Mouse (Mus musculus): ENCODE results near the gene Rcsd1.

Rcsd1 gene

DNA sequence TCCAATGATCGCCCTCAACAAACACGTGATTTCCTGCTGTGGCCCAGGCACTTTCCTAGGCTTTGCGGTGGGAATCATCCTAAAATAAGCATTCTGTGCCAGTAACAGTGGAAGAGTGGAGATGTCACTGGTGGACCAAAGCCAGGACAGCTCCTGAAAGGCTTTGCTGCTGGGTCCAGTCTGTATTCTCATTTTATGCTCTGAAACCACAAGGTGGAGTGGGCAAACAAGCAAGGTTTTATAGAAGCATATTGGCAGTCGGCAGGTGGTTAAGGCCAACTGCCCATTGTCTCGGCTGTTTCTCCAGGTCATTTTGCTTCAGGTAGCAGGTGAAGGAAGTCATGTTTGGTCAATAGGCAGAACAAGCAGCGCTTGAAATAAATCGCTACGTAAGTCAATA is 78.4 kb downstream of the Rcsd1 start:
- no peak for DNase-seq (ENCODE audit: low spot score in 2 of 2)

DNA sequence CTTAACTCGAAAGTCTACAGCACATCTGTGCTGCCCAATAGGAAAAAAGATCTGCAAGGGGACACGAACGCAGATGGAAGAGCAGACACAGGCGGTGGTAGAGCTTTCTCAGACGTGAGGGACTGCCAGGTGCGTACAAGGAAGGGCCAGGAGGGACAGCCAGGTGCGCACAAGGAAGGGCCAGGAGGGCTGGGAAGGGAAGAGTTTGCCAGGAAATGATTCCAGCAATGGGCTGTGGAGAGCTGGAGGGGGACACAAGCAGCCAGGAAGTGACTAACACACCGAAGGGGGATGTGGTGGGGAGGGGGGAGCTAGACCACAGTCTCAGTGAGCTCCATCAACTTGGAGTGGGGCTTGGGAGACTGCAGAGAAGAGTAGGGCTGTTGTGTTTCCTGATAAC is 79.6 kb downstream of the Rcsd1 start:
- no peak for DNase-seq (ENCODE audit: low spot score in 2 of 2)

- DNase-seq (ENCODE audit: low spot score in 2 of 2), result no peak
These were observed 81.0 kb downstream of the Rcsd1 start for GRCm38 (mm10) chr1:165628603-165629002.

DNA sequence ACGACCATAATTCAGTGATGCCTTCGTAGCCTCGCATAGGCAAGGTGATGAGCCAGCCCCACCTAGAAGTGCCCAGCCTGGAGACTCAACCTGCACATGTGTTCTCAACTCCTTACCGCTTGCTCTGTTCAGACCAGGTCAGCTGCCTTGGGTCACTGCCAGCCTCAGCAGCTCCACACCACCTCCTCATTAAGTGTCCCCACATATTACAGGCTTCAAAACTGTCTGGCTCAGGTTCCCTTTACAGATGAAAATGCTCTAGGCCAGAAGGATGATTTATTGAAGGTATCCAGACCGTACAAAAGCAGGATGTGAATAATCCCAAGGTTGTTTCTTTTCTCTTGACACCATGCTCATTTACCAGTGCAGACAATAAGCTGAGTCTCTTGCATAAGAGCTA is 83.7 kb downstream of the Rcsd1 start:
- DNase-seq (ENCODE audit: low spot score in 2 of 2), result no peak

- DNase-seq (ENCODE audit: low spot score in 2 of 2), result no peak
These were observed 84.5 kb downstream of the Rcsd1 start for GRCm38 (mm10) chr1:165625058-165625457.

DNA sequence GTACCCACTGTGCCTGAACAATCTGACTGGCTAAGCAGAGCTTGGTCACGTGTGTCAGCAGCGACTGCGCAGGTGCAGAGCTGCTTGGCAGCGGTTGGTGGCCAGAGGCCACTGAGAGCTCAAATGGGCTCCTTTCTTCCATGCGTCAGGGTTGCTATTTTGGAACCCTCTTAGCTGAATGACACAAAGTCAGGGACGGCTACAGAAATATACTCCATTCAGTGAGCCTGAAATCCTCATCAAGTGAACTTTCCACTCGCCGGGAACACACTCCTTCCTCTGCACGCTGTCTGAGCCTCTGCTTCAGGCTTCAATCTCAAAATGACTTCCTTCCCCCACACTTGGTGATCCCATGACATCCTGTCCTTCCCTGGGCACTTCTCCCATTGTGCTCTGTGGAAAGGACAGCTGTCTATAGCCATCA is 91.3 kb downstream of the Rcsd1 start:
- no peak for DNase-seq (ENCODE audit: low spot score in 2 of 2)

GRCm38 (mm10) chr1:165617166-165617891 is 92.2 kb downstream of the Rcsd1 start:
- DNase-seq (ENCODE audit: low spot score in 2 of 2), result no peak

- DNase-seq (ENCODE audit: low spot score in 2 of 2), result no peak
These were observed 92.9 kb downstream of the Rcsd1 start for GRCm38 (mm10) chr1:165616652-165617051.

DNA sequence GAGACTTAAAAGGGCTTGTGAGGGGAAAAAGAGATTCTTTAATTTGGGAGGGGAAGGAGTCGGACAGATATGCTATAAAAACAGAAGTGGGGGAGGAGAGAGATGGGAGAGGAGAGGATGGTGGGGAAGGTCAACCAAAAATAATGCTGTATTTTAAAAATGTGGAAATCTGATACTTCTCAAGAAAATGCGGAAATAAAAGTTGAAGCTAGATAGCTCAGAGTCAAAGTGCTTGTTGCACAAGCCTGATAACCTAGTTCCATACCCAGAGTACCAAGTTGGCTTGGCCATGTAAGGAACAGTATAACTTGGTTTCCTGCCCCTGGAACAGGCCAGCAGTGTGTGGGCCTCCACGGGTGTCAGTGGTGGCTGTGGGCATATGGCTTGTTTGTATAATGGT is 94.8 kb downstream of the Rcsd1 start:
- DNase-seq (ENCODE audit: low spot score in 2 of 2), result no peak

DNA sequence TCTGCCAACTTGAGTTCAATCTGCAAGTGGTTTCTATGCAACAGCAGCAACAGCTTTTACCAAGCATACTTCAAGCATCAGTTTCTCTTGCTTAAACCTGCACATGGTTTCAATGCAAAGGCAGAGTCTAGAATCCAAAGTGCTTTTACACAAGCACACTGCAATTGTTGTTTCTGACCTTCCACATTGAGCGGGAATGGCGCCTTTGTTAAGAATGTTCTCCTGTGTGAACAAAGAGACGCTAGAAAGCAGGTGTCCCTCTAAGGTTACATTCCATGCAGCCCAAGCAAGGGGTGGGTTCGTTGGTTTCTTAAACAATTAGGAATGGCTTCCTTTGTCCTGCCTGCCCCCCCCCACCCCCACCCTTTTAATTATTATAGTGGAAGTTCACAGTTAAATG is 95.6 kb downstream of the Rcsd1 start:
- DNase-seq (ENCODE audit: low spot score in 2 of 2), result no peak

- DNase-seq (ENCODE audit: low spot score in 2 of 2), result no peak
These were observed 96.8 kb downstream of the Rcsd1 start for GRCm38 (mm10) chr1:165612714-165613113.

DNA sequence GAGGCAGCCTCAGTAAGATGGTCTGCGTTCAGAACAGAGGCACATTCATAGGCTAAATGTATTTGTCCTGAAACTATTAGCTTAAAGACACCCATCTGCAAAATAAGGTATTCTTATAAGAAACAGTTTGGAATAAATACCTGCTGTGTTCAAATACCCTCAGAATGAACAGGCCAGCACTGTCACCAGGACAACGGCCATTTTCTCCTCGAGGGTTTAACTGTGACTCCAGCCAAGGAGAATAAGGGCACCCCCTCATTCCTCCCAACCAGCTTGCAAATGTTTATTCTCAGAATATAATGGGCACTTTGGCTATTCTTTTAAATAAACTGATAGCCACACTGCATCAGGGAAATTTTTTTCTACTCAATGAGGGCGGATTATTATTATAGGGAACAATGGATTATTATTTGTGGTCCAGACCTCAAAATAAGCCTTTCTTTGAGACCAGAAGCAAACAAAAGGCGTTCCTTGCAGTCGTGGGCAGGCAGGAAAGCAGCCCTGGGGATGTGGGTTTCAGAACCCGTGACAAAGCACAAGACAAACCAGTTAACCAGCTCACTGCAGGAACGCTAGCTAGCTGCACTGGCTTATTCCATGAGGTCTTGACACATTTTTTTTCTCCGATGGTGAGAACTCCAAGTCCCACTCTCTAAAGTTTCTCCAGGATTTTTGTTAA is 99.1 kb downstream of the Rcsd1 start:
- DNase-seq (ENCODE audit: low spot score in 2 of 2), result no peak

DNA sequence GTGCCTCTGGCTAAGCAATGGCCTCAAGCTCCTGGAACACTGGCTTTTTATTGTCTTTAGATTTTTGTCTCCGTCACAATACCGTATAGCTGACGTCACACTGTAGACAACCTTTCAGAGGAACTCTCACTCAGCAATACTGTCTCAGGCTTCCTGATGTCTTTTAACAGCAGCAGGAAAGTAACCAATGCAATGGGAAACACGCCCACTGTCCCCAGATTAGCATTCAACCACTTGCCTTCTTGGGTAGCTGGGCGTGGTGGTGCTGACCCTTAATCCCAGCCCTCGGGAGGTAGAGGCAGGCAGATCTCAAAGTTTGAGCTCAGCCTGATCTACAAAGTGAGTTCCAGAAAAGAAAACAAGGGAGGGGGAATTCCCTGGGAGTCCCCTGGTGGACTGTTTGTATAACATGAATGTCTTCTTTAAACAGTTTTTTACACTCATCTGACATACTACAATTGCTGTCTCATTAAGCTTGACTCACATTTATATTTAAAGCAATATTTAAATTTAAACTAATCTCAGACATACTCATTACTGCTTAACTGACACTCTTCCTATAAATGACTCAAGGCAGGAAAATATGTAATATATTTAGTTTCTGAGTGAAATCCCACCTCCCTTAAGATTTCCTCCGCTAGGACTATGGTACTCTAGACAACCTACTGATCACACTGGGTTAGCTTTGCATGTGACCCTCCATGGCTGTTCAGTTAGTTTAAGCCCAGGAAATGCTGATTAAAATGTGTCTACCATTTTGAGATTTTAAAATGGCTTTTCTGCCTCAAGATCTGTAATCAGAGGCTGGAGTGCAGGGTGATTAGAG is 99.8 kb downstream of the Rcsd1 start:
- no peak for DNase-seq (ENCODE audit: low spot score in 2 of 2)

DNA sequence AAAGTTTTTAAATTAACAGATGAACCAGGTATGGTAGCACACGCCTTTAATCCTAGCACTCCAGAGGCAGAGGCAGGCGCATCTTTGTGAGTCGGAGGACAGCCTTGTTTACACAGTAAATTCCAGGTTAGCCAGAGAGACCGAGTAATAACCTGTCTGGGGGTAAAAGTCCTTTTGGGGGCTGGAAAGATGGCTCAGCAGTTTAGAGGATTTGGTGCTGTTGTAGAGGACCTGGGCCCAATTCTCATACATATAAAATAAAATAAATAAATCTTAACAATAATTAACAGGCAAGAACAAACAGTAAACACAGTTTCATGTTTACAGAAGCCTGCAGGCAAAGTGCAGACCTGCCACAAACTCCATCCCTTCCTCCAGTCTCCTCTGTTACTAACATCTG is 100.7 kb downstream of the Rcsd1 start:
- DNase-seq (ENCODE audit: low spot score in 2 of 2), result no peak

DNA sequence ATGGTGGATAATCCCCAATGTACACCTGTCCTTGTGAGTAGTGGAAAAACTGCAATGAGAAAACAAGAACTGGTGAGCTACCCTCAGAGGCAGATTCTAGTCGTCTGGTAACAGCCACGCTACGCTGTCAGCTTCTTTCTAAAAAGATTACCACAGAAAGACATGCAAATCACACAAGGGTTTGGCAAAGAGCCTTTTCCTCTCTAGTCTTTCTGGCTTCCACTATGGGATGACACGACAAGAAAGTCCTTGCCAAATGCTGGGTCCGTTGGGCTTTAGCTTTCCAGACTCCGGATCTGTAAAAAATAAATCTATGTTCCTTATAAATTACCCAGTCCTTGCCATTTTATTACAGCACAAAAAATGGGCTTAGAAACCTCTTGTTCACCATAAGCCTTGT is 103.8 kb downstream of the Rcsd1 start:
- DNase-seq (ENCODE audit: low spot score in 2 of 2), result no peak

- DNase-seq (ENCODE audit: low spot score in 2 of 2), result no peak
These were observed 104.4 kb downstream of the Rcsd1 start for GRCm38 (mm10) chr1:165605108-165605507.

DNA sequence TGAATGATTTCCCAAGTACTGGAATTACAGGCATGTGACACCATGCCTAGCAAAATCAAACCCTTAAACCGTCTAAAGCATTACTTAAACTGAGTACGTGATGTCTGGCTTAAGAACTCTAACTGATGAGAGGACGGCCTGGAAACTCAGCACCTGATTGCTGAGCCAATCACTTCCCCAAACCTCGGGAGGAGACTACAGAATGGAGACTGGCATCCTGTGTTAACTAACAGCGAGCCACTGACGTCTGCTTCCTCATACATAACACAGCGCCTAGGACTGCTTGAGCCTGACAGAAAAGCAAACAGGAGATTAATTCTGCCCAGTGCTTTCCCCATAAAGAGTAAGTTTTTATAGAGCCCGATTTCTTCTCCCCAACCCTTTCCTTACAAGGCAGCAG is 105.4 kb downstream of the Rcsd1 start:
- DNase-seq (ENCODE audit: low spot score in 2 of 2), result no peak

- no peak for DNase-seq (ENCODE audit: low spot score in 2 of 2)
These were observed 106.3 kb downstream of the Rcsd1 start for GRCm38 (mm10) chr1:165603218-165603617.

DNA sequence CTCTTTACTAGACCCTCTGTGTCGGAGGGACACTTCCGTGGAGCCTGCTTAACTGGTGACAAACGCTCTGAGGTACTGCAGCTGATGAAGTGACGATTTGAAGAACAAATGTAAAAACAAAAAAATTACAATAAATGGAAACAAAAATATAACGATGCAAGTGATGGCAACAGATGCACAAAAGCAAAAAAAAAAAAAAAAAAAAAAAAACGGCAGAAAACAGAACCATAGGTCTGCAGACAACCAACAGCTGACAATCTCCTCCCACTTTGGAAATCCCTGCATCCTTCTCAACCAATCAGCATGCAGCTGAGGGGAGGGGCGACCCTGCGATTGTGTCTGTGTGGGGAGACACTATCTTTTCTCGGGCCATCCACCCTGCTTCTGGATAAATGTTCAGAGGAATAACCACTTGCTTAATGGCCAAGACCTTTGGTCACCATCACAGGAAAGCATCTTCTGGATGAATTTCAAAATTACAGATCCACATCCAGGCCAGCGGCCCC is 107.7 kb downstream of the Rcsd1 start:
- DNase-seq (ENCODE audit: low spot score in 2 of 2), result no peak

All from cerebellum, postnatal 4 days (tissue).